ENCODE assay signal across 27 mouse cellular contexts in the genomic region with DNA sequence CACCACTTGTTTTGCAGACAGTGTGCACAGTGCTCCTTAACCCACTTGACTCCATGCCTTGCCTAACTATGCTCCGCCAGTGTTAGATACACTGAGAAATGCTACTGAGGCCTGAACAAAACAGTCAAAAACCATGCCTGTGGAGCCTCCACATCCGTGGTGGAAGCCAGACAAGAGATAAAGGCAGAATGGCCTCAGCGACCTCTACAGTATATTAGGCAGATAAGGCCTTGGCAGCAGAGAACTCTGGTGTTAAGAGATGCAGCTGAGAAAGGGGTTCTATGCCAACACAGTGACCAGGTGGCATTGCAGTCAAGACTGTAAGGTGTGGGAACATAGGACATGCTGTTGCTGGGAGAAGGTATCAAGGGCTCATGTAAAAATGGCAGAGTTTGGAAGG.
DNase-seq lines count a peak whose midpoint lies in the region; ATAC-seq and TF ChIP-seq lines count a peak whose summit lies in the region.
"Had no signal": no experiment of that assay in that cellular context is flagged by ENCODE, and none has a peak within 500 bp of the region (broad histone marks: within the 10 kb centered on the region; RNA-seq: fewer than 3 reads in every experiment).

No protein-coding gene starts in this region.

- ATAC-seq in liver, embryonic 13.5 days (ENCODE audit: low read depth): no peak
- no peak for ATAC-seq in liver, embryonic 12.5 days
- peak; percentile 55 for ATAC-seq in megakaryocyte progenitor cell, adult 5-6 weeks (replicated peaks; ENCODE audit: poor library complexity)
- ATAC-seq: CD4-positive, CD25-positive, alpha-beta regulatory T cell, adult 4 months; forebrain, embryonic 14.5 days; forebrain, embryonic 16.5 days had no signal

- no peaks in the 10 kb centered on the region for H3K9me3 ChIP-seq in liver, embryonic 13.5 days (replicated peaks)
- no peaks in the 10 kb centered on the region for H3K9me3 ChIP-seq in liver, embryonic 12.5 days (replicated peaks)
- H3K9me3 ChIP-seq in MEL (replicated peaks; ENCODE audit: insufficient read depth, low read length): no peaks in the 10 kb centered on the region
- H3K9me3 ChIP-seq: embryonic facial prominence, embryonic 13.5 days; embryonic facial prominence, embryonic 15.5 days; forebrain, embryonic 10.5 days; forebrain, embryonic 12.5 days; G1E had no signal

- DNase-seq in liver, embryonic 13.5 days: peak; percentile 0
- DNase-seq in MEL (ENCODE audit: low read depth, low spot score): peak; percentile 55
- DNase-seq in lung, postnatal 14 days: no peak
- no peak for DNase-seq in layer of hippocampus, adult 8-10 months (ENCODE audit: low spot score in 2 of 2)
- DNase-seq: adrenal gland, adult 2 months; adrenal gland, postnatal 10 days; adrenal gland, postnatal 25 days; B cell, adult 2 months; cerebellum, adult 11 months; cerebellum, adult 18-20 months; cerebellum, adult 8-10 months; cerebellum, adult 9-11 months; cerebellum, postnatal 14 days; cerebellum, postnatal 36 days; embryo, embryonic 11 days had no signal

- H3K27ac ChIP-seq in liver, embryonic 13.5 days: no peak overlapping the region
- H3K27ac ChIP-seq in liver, embryonic 12.5 days: no peak overlapping the region
- H3K27ac ChIP-seq in MEL (ENCODE audit: control insufficient read depth, low read depth, low read length): no peak overlapping the region
- H3K27ac ChIP-seq: embryonic facial prominence, embryonic 13.5 days; embryonic facial prominence, embryonic 15.5 days; forebrain, embryonic 10.5 days; forebrain, embryonic 12.5 days had no signal

- TF ChIP-seq CTCF in MEL (IDR thresholded peaks at IDR 0.05 in 2 of 3, conservative IDR thresholded peaks at IDR 0.05 in 1 of 3; ENCODE audit: control insufficient read depth in 1 of 3, insufficient read depth in 1 of 3, low read depth in 2 of 3, low read length in 3 of 3, poor library complexity in 1 of 3, severe bottlenecking in 1 of 3): peak in 1 of 3 experiments; percentile 5; a peak in 1 of 6 replicates

- H3K4me1 ChIP-seq in liver, embryonic 13.5 days (replicated peaks): no peaks in the 10 kb centered on the region; the same call in 1 of the 2 replicates
- H3K4me1 ChIP-seq in liver, embryonic 12.5 days: peaks cover 2% of the 10 kb centered on the region; the same call in 1 of the 2 replicates
- H3K4me1 ChIP-seq in MEL (ENCODE audit: control insufficient read depth in 1 of 2, insufficient read depth in 2 of 2, low read length in 2 of 2): peaks cover 12% of the 10 kb centered on the region in 2 experiments
- H3K4me1 ChIP-seq: embryonic facial prominence, embryonic 13.5 days; embryonic facial prominence, embryonic 15.5 days; forebrain, embryonic 10.5 days; forebrain, embryonic 12.5 days had no signal

- TF ChIP-seq POLR2A in MEL (IDR thresholded peaks at IDR 0.05; ENCODE audit: control insufficient read depth in 1 of 2, insufficient read depth in 1 of 2, low read depth in 1 of 2, low read length in 2 of 2, poor library complexity in 1 of 2): no peak

- no peaks in the 10 kb centered on the region for H3K36me3 ChIP-seq in liver, embryonic 13.5 days
- H3K36me3 ChIP-seq in liver, embryonic 12.5 days: no peaks in the 10 kb centered on the region
- H3K36me3 ChIP-seq in MEL (ENCODE audit: control insufficient read depth in 1 of 2, insufficient read depth in 2 of 2, low read length in 2 of 2): peaks cover 14 to 17% of the 10 kb centered on the region in 2 experiments
- H3K36me3 ChIP-seq: embryonic facial prominence, embryonic 13.5 days; embryonic facial prominence, embryonic 15.5 days; forebrain, embryonic 10.5 days; forebrain, embryonic 12.5 days; G1E had no signal

- WGBS in liver, embryonic 13.5 days (ENCODE audit: insufficient replicate concordance): 22% methylated on average over 3 of the region's 3 CpGs
- 27% methylated on average over 3 of the region's 3 CpGs for WGBS in liver, embryonic 12.5 days (ENCODE audit: insufficient replicate concordance)

- peak; percentile 38 to 51; a peak in 3 of 4 replicates for TF ChIP-seq EP300 in MEL (IDR thresholded peaks at IDR 0.05; ENCODE audit: low read depth in 1 of 2, low read length in 2 of 2)

- H3K79me2 ChIP-seq in MEL (ENCODE audit: control insufficient read depth, insufficient read depth, low read length, poor library complexity): no peaks in the 10 kb centered on the region

- no peak for TF ChIP-seq RAD21 in MEL (IDR thresholded peaks at IDR 0.05; ENCODE audit: low read depth, low read length)

- H3K4me3 ChIP-seq in liver, embryonic 13.5 days (replicated peaks): no peak overlapping the region
- H3K4me3 ChIP-seq in liver, embryonic 12.5 days: no peak overlapping the region
- H3K4me3 ChIP-seq in MEL (ENCODE audit: control insufficient read depth in 1 of 2, insufficient read depth in 1 of 2, low read depth in 2 of 2, low read length in 2 of 2): no peak overlapping the region
- H3K4me3 ChIP-seq: embryonic facial prominence, embryonic 13.5 days; embryonic facial prominence, embryonic 15.5 days; erythroblast, embryonic 14.5 days; forebrain, embryonic 10.5 days; forebrain, embryonic 12.5 days had no signal

- no peaks in the 10 kb centered on the region for H3K27me3 ChIP-seq in liver, embryonic 13.5 days
- no peaks in the 10 kb centered on the region for H3K27me3 ChIP-seq in liver, embryonic 12.5 days (replicated peaks)
- H3K27me3 ChIP-seq in MEL (ENCODE audit: control insufficient read depth in 1 of 2, insufficient read depth in 2 of 2, low read length in 2 of 2): no peaks in the 10 kb centered on the region
- H3K27me3 ChIP-seq: CH12.LX; embryonic facial prominence, embryonic 13.5 days; embryonic facial prominence, embryonic 15.5 days; forebrain, embryonic 12.5 days had no signal

- no peak overlapping the region for H3K9ac ChIP-seq in liver, embryonic 13.5 days
- H3K9ac ChIP-seq in liver, embryonic 12.5 days: no peak overlapping the region
- H3K9ac ChIP-seq in MEL (ENCODE audit: control insufficient read depth, low read depth, low read length, poor library complexity, severe bottlenecking): no peak overlapping the region
- H3K9ac ChIP-seq: embryonic facial prominence, embryonic 13.5 days; embryonic facial prominence, embryonic 15.5 days; forebrain, embryonic 12.5 days had no signal

- H3K4me2 ChIP-seq in liver, embryonic 13.5 days: no peak overlapping the region
- H3K4me2 ChIP-seq in liver, embryonic 12.5 days: no peak overlapping the region
- H3K4me2 ChIP-seq: embryonic facial prominence, embryonic 13.5 days; embryonic facial prominence, embryonic 15.5 days; forebrain, embryonic 12.5 days had no signal

TF ChIP-seq in MEL, 35 proteins besides CTCF, POLR2A, EP300 and RAD21:
- TF ChIP-seq USF1 (IDR thresholded peaks at IDR 0.05; ENCODE audit: low read depth, low read length): no peak
- TF ChIP-seq ZKSCAN1 (IDR thresholded peaks at IDR 0.05; ENCODE audit: low read depth, low read length): no peak
- peak; percentile 40; the same call in 1 of the 2 replicates for TF ChIP-seq ETS1 (IDR thresholded peaks at IDR 0.05; ENCODE audit: low read depth, low read length)
- peak; percentile 35; the same call in 1 of the 2 replicates for TF ChIP-seq TCF12 (IDR thresholded peaks at IDR 0.05; ENCODE audit: low read depth, low read length)
- TF ChIP-seq GATA1 (IDR thresholded peaks at IDR 0.05; ENCODE audit: low read depth, low read length): peak; percentile 70
- peak; percentile 15; the same call in 1 of the 2 replicates for TF ChIP-seq SMC3 (IDR thresholded peaks at IDR 0.05; ENCODE audit: low read depth, low read length)

Comparison
In these comparisons a context has a peak if more than half of its experiments do, and no peak if none do; other contexts are left out.
1. DNase-seq: peak in liver, embryonic 13.5 days (single experiment) and MEL (single experiment); none in lung, postnatal 14 days (single experiment) and layer of hippocampus, adult 8-10 months (0 of 2).